Mouse (Mus musculus): ENCODE measurements around the gene Ptpn11. TPM values are rescaled to one million over a fixed set of nuclear protein-coding genes. Genes with fewer than 3 reads are reported as not detected.
A peak's percentile ranks its signal among the peaks of the same experiment; 100 is the strongest.
"Not testable (repeated sequence)": the region's sequence is repeated elsewhere in the genome, so short reads cannot be mapped to it uniquely, and the experiment has no call there.

Gene Ptpn11
- polyA plus RNA-seq, 1 experiment, result 89.0 TPM

- no peak for DNase-seq
- no peak for TF ChIP-seq POLR2A (IDR thresholded peaks at IDR 0.05; ENCODE audit: borderline replicate concordance, insufficient read depth, low read length)
- TF ChIP-seq CTCF (IDR thresholded peaks at IDR 0.05; ENCODE audit: borderline replicate concordance, insufficient read depth, low read depth, low read length), result no peak
- Histone ChIP-seq H3K27me3 (ENCODE audit: control insufficient read depth, insufficient read depth, low read length) (no peaks in the 10 kb centered on the region), H3K4me3 (replicated peaks; ENCODE audit: insufficient read depth, low read depth, low read length) (no peak overlapping the region), H3K27ac (ENCODE audit: insufficient read depth, low read length) (no peak overlapping the region), H3K4me1 (ENCODE audit: control insufficient read depth, insufficient read depth, low read length) (peaks cover 2% of the 10 kb centered on the region; the same call in 1 of the 2 replicates)
- WGBS, result 74% methylated on average over 1 of the region's 1 CpGs
Measured at GRCm38 (mm10) chr5:121219190-121219589, 28.0 kb upstream of the Ptpn11 start.

- 93% methylated on average over 2 of the region's 2 CpGs for WGBS
- no peak for TF ChIP-seq POLR2A (IDR thresholded peaks at IDR 0.05; ENCODE audit: borderline replicate concordance, insufficient read depth, low read length)
- TF ChIP-seq CTCF (IDR thresholded peaks at IDR 0.05; ENCODE audit: borderline replicate concordance, insufficient read depth, low read depth, low read length), result no peak
- DNase-seq, result no peak
- no peak overlapping the region for H3K27ac ChIP-seq (ENCODE audit: insufficient read depth, low read length)
- H3K4me1 ChIP-seq (ENCODE audit: control insufficient read depth, insufficient read depth, low read length), result no peaks in the 10 kb centered on the region; the same call in 1 of the 2 replicates
- H3K27me3 ChIP-seq (ENCODE audit: control insufficient read depth, insufficient read depth, low read length), result no peaks in the 10 kb centered on the region
- no peak overlapping the region for H3K4me3 ChIP-seq (replicated peaks; ENCODE audit: insufficient read depth, low read depth, low read length)
Measured at GRCm38 (mm10) chr5:121217313-121217634, 26.1 kb upstream of the Ptpn11 start.

GRCm38 (mm10) chr5:121216584-121217312 lies 25.6 kb upstream of the Ptpn11 start:
- not testable (repeated sequence) for H3K27ac ChIP-seq (ENCODE audit: insufficient read depth, low read length); H3K4me1 ChIP-seq (ENCODE audit: control insufficient read depth, insufficient read depth, low read length); H3K27me3 ChIP-seq (ENCODE audit: control insufficient read depth, insufficient read depth, low read length); H3K4me3 ChIP-seq (replicated peaks; ENCODE audit: insufficient read depth, low read depth, low read length); DNase-seq
- WGBS, result 89% methylated on average over 9 of the region's 9 CpGs

DNA sequence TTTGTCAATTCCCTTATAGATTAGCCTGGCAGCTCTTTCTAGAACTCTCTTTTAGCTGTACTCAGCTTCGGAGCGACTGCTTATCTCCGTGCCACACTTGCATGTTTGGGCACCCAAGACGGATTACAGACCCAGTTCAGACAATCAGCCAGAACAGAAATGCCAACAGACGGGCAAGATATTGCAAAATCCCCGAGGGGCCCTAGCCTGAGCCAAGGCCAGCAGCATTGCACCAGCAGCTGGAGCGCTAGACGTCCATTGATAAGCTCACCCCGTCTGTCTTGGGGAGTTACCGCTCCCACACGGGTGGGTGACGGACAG lies 24.9 kb upstream of the Ptpn11 start:
- Histone ChIP-seq H3K27ac (ENCODE audit: insufficient read depth, low read length) (no peak overlapping the region), H3K4me3 (replicated peaks; ENCODE audit: insufficient read depth, low read depth, low read length) (no peak overlapping the region), H3K27me3 (ENCODE audit: control insufficient read depth, insufficient read depth, low read length) (no peaks in the 10 kb centered on the region), H3K4me1 (ENCODE audit: control insufficient read depth, insufficient read depth, low read length) (no peaks in the 10 kb centered on the region; the same call in 1 of the 2 replicates)
- WGBS, result 51% methylated on average over 12 of the region's 12 CpGs
- TF ChIP-seq CTCF (IDR thresholded peaks at IDR 0.05; ENCODE audit: borderline replicate concordance, insufficient read depth, low read depth, low read length), result no peak
- TF ChIP-seq POLR2A (IDR thresholded peaks at IDR 0.05; ENCODE audit: borderline replicate concordance, insufficient read depth, low read length), result no peak
- DNase-seq, result no peak

GRCm38 (mm10) chr5:121215380-121216125 lies 24.4 kb upstream of the Ptpn11 start:
- Histone ChIP-seq H3K27ac (ENCODE audit: insufficient read depth, low read length) (no peak overlapping the region), H3K4me1 (ENCODE audit: control insufficient read depth, insufficient read depth, low read length) (no peaks in the 10 kb centered on the region; the same call in 1 of the 2 replicates), H3K4me3 (replicated peaks; ENCODE audit: insufficient read depth, low read depth, low read length) (no peak overlapping the region), H3K27me3 (ENCODE audit: control insufficient read depth, insufficient read depth, low read length) (no peaks in the 10 kb centered on the region)
- DNase-seq, result peak; percentile 67 to 79
- WGBS, result 51% methylated on average over 13 of the region's 13 CpGs
- TF ChIP-seq POLR2A (IDR thresholded peaks at IDR 0.05; ENCODE audit: borderline replicate concordance, insufficient read depth, low read length) (no peak), CTCF (IDR thresholded peaks at IDR 0.05; ENCODE audit: borderline replicate concordance, insufficient read depth, low read depth, low read length) (peak; percentile 95)

- TF ChIP-seq CTCF (IDR thresholded peaks at IDR 0.05; ENCODE audit: borderline replicate concordance, insufficient read depth, low read depth, low read length), result no peak
- TF ChIP-seq POLR2A (IDR thresholded peaks at IDR 0.05; ENCODE audit: borderline replicate concordance, insufficient read depth, low read length), result no peak
- Histone ChIP-seq H3K4me3 (replicated peaks; ENCODE audit: insufficient read depth, low read depth, low read length) (no peak overlapping the region), H3K27ac (ENCODE audit: insufficient read depth, low read length) (no peak overlapping the region), H3K4me1 (ENCODE audit: control insufficient read depth, insufficient read depth, low read length) (no peaks in the 10 kb centered on the region; the same call in 1 of the 2 replicates), H3K27me3 (ENCODE audit: control insufficient read depth, insufficient read depth, low read length) (no peaks in the 10 kb centered on the region)
- DNase-seq, result no peak
- WGBS, result 58% methylated on average over 7 of the region's 7 CpGs
Measured at GRCm38 (mm10) chr5:121214707-121215106, 23.5 kb upstream of the Ptpn11 start.

DNA sequence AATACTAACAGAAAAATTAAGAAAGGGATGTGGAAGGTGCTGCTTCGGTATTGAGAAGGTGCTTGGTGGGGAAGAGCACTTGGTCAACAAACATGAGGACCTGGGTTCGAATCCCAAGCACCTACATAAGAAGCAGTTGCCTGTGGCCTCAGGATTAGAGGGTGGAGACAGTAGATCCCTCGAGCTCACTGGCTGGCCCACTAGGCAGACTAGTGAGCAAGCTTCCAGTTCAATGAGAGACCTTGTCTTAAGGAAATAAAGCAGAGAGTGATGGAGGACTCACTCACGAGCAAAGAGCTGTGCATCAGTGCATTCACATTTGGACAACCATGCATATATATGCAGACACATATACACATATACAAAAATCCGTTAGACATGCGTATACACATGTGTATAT lies 20.9 kb upstream of the Ptpn11 start:
- DNase-seq, result no peak
- WGBS, result 89% methylated on average over 6 of the region's 6 CpGs
- no peak for TF ChIP-seq CTCF (IDR thresholded peaks at IDR 0.05; ENCODE audit: borderline replicate concordance, insufficient read depth, low read depth, low read length)
- TF ChIP-seq POLR2A (IDR thresholded peaks at IDR 0.05; ENCODE audit: borderline replicate concordance, insufficient read depth, low read length), result no peak

DNA sequence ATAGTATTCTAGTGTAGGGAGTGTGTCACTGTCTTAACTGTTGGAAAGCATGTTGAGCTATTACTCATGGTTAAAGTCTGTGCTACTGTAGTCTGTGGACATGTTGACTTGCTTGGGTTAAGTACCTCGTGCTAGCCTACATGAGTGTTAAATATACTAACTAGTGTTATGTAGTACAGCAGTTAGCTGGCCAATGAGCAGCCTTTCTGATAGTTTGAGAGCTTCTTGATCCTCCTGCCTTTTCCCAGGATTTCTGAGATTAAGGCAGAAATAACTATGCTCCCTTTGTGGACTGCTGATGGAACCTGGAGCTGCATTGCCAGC lies 19.4 kb upstream of the Ptpn11 start:
- H3K27ac ChIP-seq (ENCODE audit: insufficient read depth, low read length), result no peak overlapping the region
- 87% methylated on average over 1 of the region's 1 CpGs for WGBS
- TF ChIP-seq POLR2A (IDR thresholded peaks at IDR 0.05; ENCODE audit: borderline replicate concordance, insufficient read depth, low read length) (no peak), CTCF (IDR thresholded peaks at IDR 0.05; ENCODE audit: borderline replicate concordance, insufficient read depth, low read depth, low read length) (no peak)

More for the DNA sequence above, 20.9 kb upstream of the Ptpn11 start:
- no peak overlapping the region for H3K4me3 ChIP-seq (replicated peaks; ENCODE audit: insufficient read depth, low read depth, low read length)
- no peaks in the 10 kb centered on the region for H3K27me3 ChIP-seq (ENCODE audit: control insufficient read depth, insufficient read depth, low read length)
- H3K27ac ChIP-seq (ENCODE audit: insufficient read depth, low read length), result no peak overlapping the region
- H3K4me1 ChIP-seq (ENCODE audit: control insufficient read depth, insufficient read depth, low read length), result no peaks in the 10 kb centered on the region

More for the DNA sequence above, 19.4 kb upstream of the Ptpn11 start:
- Histone ChIP-seq H3K4me1 (ENCODE audit: control insufficient read depth, insufficient read depth, low read length) (no peaks in the 10 kb centered on the region), H3K4me3 (replicated peaks; ENCODE audit: insufficient read depth, low read depth, low read length) (no peak overlapping the region), H3K27me3 (ENCODE audit: control insufficient read depth, insufficient read depth, low read length) (no peaks in the 10 kb centered on the region)
- no peak for DNase-seq
